Mouse (Mus musculus) bone marrow, adult 2 months (tissue): ENCODE measurements around the gene Kpna3.

Experiments
- CTCF ChIP-seq: fragments of 200-500 bp; IDR thresholded peaks from 2 replicates; pipeline ENCODE4 v1.5.1; 2011; ENCODE audit warnings: low read length, control low read depth; ENCODE audit not compliant: control insufficient read depth, insufficient read depth
- POLR2A ChIP-seq: fragments of 200-500 bp; IDR thresholded peaks from 2 replicates; pipeline ENCODE4 v1.6.1; 2011; ENCODE audit warnings: low read depth, mild to moderate bottlenecking, control low read depth, low read length, borderline replicate concordance; ENCODE audit not compliant: control insufficient read depth

DNA sequence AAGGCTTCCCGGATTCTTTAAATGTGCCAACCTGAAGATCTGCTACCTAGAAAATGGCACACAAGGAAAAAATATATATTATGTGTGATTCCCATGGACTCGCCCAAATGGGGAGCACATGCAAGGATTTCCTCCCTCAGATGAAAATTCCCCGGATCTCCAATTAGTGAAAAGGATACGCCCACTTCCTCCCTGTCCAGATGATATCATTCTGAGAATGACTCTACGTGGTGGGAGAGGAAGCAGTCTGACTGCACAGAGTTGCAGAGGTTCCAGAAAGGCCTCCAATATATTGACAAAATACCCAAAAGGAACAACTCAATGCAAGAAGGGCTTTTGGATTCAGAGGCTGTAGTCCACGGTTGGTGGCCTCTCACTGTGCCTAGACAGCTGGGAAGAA is 12.8 kb upstream of the Kpna3 start:
- TF ChIP-seq POLR2A, result no peak
- no peak for TF ChIP-seq CTCF
